Mouse (Mus musculus) central nervous system, embryonic 14 days (tissue): Measurements from ENCODE around the gene Olfr1212. TPM values are rescaled to one million over a fixed set of nuclear protein-coding genes. Genes with fewer than 3 reads are reported as not detected.

ENCODE experiments used
- polyA plus RNA-seq: library from polyadenylated mRNA; depleted of rRNA; stranded (reverse); fragments of >200 nt; gene quantifications from 2 replicates; pipeline ENCODE4 v1.2.3, GENCODE M21; 2012; rRNA removed

Gene Olfr1212
- polyA plus RNA-seq, result not detected in 2 replicates

DNA sequence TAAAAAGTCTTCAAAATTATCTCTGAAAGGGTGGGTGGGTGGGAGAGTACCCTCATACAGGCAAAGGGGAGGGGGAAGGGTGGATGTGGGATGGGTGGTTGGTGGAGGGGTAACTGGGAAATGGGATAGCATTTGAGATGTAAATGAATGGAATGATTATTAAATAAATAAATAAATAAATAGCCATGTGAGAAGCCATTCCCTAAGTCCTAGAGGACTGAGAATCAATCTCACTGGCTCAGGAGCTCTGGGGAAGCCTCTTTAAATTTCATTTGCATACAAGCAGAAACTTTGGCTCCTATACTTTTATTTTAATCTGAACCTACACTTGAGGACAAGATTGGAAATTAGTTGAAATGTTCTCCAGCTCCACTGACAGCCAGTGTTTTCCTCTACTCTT is at the start of gene Olfr1212:
Gene Olfr1212 (plus strand): TSS at position 301 of the 400 bp plus-strand sequence.

DNA sequence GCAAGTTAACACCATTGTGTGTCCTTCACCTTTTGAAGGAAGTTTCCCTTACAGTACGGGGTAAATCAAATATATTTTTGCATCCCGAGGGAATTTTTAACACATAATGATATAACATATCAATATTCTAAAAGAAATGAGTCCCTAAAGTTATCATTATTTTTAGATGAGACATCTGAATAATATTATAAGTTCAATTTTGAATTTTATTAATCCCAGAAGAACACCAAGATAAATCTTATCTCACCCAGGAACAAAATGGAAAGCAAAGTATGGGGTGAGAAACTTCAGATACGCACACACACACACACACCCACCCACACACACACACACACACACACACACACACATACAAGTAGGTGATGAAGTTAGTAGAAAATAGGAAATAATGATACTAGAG is 38.7 kb upstream of the Olfr1212 start, which contains the start of gene Olfr1209:
Gene Olfr1209 (minus strand): TSS at position 101 of the 400 bp plus-strand sequence.

DNA sequence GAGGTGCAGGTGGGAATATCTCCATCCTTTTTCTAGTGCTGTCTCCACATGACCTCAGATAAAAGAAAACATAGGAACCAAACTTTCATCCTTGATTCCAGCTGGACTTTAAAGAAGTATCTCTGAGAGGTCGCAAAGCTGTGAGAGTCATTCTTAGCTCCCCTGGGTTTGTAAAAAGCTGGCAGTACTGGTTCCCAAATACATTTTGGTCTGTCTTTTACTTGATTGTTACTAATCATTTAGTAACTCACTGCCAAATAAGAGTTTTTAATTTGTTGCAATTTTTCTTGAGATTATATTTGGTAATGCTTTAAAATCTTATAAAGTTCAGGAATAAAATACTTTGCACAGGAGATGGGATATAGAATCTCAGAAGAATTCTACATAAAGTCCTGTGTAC is 15.8 kb upstream of the Olfr1212 start, which contains the start of gene Olfr1211:
Gene Olfr1211 (minus strand): TSS at position 101 of the 400 bp plus-strand sequence.

DNA sequence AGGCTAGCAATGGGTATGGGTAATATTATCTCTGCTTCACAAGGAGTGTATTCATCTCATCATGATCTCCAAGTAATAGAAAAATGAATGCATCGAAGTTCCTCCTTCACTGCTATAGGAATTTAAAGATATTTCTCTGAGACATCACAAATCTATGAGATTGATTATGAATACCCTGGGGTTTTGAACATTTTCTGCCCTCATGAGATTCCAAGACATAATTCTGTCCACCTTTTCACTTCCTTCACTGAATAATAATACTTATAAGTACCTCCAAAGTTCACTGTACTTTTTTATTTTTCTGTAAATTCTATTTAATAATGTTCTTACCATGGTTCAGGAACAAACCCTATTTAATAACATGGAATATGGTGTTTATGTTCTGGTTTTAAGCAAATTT is 26.4 kb downstream of the Olfr1212 start, which contains the start of gene Gm13762:
Gene Gm13762 (minus strand): TSS at position 101 of the 400 bp plus-strand sequence.

DNA sequence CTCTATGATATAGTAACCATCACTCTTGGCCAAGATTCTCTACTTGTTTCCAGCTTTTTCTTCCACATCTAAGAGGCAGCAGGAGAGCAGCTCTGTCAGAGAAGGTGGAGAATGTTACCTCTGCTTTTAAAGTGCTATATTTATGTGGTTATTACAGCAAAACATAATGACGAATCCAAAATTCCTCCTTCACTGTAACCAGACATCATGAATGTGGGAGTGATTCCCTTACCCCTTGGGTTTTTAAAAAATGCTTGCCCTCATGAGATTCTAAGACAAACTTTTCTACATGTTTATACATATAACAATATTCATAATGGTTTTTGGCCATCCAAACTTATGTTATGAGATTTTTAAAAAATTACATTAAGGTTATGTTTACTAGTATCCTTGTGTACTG is 38.8 kb downstream of the Olfr1212 start, which contains the start of gene Olfr1214:
Gene Olfr1214 (minus strand): TSS at position 101 of the 400 bp plus-strand sequence.

DNA sequence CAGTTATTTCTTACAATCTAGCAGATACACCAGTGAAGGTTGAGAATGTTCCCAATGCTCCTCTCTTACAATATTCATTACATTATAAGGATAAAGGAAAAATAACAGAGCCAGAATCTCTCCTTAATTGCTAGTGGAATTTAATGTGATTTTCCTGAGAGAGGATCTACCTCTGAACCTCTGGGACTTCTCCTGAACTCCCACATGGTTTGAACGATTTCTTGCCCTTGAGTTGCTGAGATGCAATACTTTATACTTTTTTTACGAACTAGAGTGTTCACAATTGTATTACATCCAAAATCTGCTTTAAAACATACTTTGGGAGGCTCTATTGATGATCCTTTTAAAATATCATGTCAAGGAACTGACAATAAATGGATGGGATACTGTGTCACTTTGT is 53.1 kb downstream of the Olfr1212 start, which contains the start of gene Olfr1215:
Gene Olfr1215 (minus strand): TSS at position 101 of the 400 bp plus-strand sequence.

Other genes starting within 250 kb of the Olfr1212 start
- not detected in 2 replicates for gene Olfr1196, start 249.4 kb upstream of the Olfr1212 start, polyA plus RNA-seq
- not detected in 2 replicates for gene Olfr1197, start 221.6 kb upstream of the Olfr1212 start, polyA plus RNA-seq
- gene Olfr1198, start 202.6 kb upstream of the Olfr1212 start, polyA plus RNA-seq, result not detected in 2 replicates
- gene Olfr1199, start 193.5 kb upstream of the Olfr1212 start, polyA plus RNA-seq, result not detected in 2 replicates
- gene Olfr1200, start 183.5 kb upstream of the Olfr1212 start, polyA plus RNA-seq, result not detected in 2 replicates
- not detected in 2 replicates for gene Olfr1201, start 160.9 kb upstream of the Olfr1212 start, polyA plus RNA-seq
- not detected in 2 replicates for gene Olfr1202, start 139.5 kb upstream of the Olfr1212 start, polyA plus RNA-seq
- not detected in 2 replicates for gene Olfr1205, start 124.2 kb upstream of the Olfr1212 start, polyA plus RNA-seq
- not detected in 2 replicates for gene Olfr1204, start 104.7 kb upstream of the Olfr1212 start, polyA plus RNA-seq
- gene Olfr1206, start 90.7 kb upstream of the Olfr1212 start, polyA plus RNA-seq, result not detected in 2 replicates
- gene Olfr1208, start 51.7 kb upstream of the Olfr1212 start, polyA plus RNA-seq, result not detected in 2 replicates
- gene Olfr1209, start 38.8 kb upstream of the Olfr1212 start, polyA plus RNA-seq, result not detected in 2 replicates
- not detected in 2 replicates for gene Olfr1211, start 15.9 kb upstream of the Olfr1212 start, polyA plus RNA-seq
- gene Gm13762, start 26.3 kb downstream of the Olfr1212 start, polyA plus RNA-seq, result not detected in 2 replicates
- gene Olfr1214, start 38.7 kb downstream of the Olfr1212 start, polyA plus RNA-seq, result not detected in 2 replicates
- gene Olfr1215, start 53.0 kb downstream of the Olfr1212 start, polyA plus RNA-seq, result not detected in 2 replicates
- gene Olfr1216, start 64.4 kb downstream of the Olfr1212 start, polyA plus RNA-seq, result not detected in 2 replicates
- not detected in 2 replicates for gene Olfr1217, start 78.1 kb downstream of the Olfr1212 start, polyA plus RNA-seq
- gene Olfr1218, start 107.2 kb downstream of the Olfr1212 start, polyA plus RNA-seq, result not detected in 2 replicates
- not detected in 2 replicates for gene Olfr1219, start 129.5 kb downstream of the Olfr1212 start, polyA plus RNA-seq
- not detected in 2 replicates for gene Olfr1220, start 152.9 kb downstream of the Olfr1212 start, polyA plus RNA-seq
- gene Olfr1221, start 163.3 kb downstream of the Olfr1212 start, polyA plus RNA-seq, result not detected in 2 replicates
- gene Olfr1222, start 179.1 kb downstream of the Olfr1212 start, polyA plus RNA-seq, result not detected in 2 replicates
- gene Olfr1223, start 197.6 kb downstream of the Olfr1212 start, polyA plus RNA-seq, result not detected in 2 replicates
- not detected in 2 replicates for gene Olfr1224-ps1, start 210.1 kb downstream of the Olfr1212 start, polyA plus RNA-seq
- gene Olfr1225, start 220.7 kb downstream of the Olfr1212 start, polyA plus RNA-seq, result not detected in 2 replicates
- not detected in 2 replicates for gene Olfr1226, start 246.1 kb downstream of the Olfr1212 start, polyA plus RNA-seq